Mouse (Mus musculus): Measurements from ENCODE around the gene Gal3st2c.
A peak's percentile ranks its signal among the peaks of the same experiment; 100 is the strongest.
"Not testable (repeated sequence)": the region's sequence is repeated elsewhere in the genome, so short reads cannot be mapped to it uniquely, and the experiment has no call there.

Gal3st2c gene

GRCm38 (mm10) chr1:94046544-94046943 is 56.2 kb downstream of the Gal3st2c start:
- DNase-seq (ENCODE audit: low spot score in 2 of 2) = no peak

- DNase-seq (ENCODE audit: low spot score in 2 of 2) = no peak
These were observed 60.8 kb downstream of the Gal3st2c start for GRCm38 (mm10) chr1:94051104-94051503.

GRCm38 (mm10) chr1:94052373-94052772 is 62.1 kb downstream of the Gal3st2c start, which contains the start of gene Pdcd1:
Gene Pdcd1, minus strand, starts transcription at chr1:94052553.
- DNase-seq (ENCODE audit: low spot score in 2 of 2) = peak; percentile 29 to 37

GRCm38 (mm10) chr1:94053530-94054216 is 63.4 kb downstream of the Gal3st2c start:
- no peak for DNase-seq (ENCODE audit: low spot score in 2 of 2)

- DNase-seq (ENCODE audit: low spot score in 2 of 2) = no peak
These were observed 64.2 kb downstream of the Gal3st2c start for GRCm38 (mm10) chr1:94054481-94054880.

GRCm38 (mm10) chr1:94055966-94056365 is 65.7 kb downstream of the Gal3st2c start:
- no peak for DNase-seq (ENCODE audit: low spot score in 2 of 2)

GRCm38 (mm10) chr1:94057401-94057800 is 67.1 kb downstream of the Gal3st2c start:
- DNase-seq (ENCODE audit: low spot score in 2 of 2) = no peak

GRCm38 (mm10) chr1:94058281-94058680 is 68.0 kb downstream of the Gal3st2c start:
- not testable (repeated sequence) for DNase-seq (ENCODE audit: low spot score in 2 of 2)

Measured in thymus, postnatal 10 days (tissue).